Mouse (Mus musculus) embryonic facial prominence, embryonic 15.5 days (tissue): ENCODE measurements at regions not wholly inside any gene's neighbourhood (a gene's known extent, or its start where the extent isn't known, plus 50 kb on each side); places are given as distances from the start of the nearest gene placed in this dataset.

Experiments used
- ATAC-seq: fragments of 200-750 bp; cut with Nextera tagmentation; 2 replicates; pipeline ENCODE4 v1.8.0; 2017; ENCODE audit warnings: low read depth, moderate TSS enrichment; ENCODE audit not compliant: insufficient number of reproducible peaks, low FRiP score, low TSS enrichment
- H3K27ac ChIP-seq: fragments of 300-500 bp; sonication (generic); replicated peaks from 2 replicates; pipeline ENCODE4 v1.5.1; 2015; ENCODE audit warnings: mild to moderate bottlenecking, inconsistent platforms
- H3K27me3 ChIP-seq: fragments of 300-500 bp; sonication (generic); 2 replicates; pipeline ENCODE4 v1.6.1; 2015; ENCODE audit warnings: inconsistent platforms
- H3K36me3 ChIP-seq: fragments of 300-500 bp; sonication (generic); 2 replicates; pipeline ENCODE4 v1.6.1; 2015; ENCODE audit warnings: mild to moderate bottlenecking, inconsistent platforms
- H3K4me1 ChIP-seq: fragments of 300-500 bp; sonication (generic); 2 replicates; pipeline ENCODE4 v1.6.1; 2015; ENCODE audit warnings: inconsistent platforms
- H3K4me2 ChIP-seq: fragments of 300-500 bp; sonication (generic); replicated peaks from 2 replicates; pipeline ENCODE4 v1.6.1; 2015; ENCODE audit warnings: mild to moderate bottlenecking, inconsistent platforms
- H3K4me3 ChIP-seq: fragments of 300-500 bp; sonication (generic); replicated peaks from 2 replicates; pipeline ENCODE4 v1.5.1; 2015; ENCODE audit warnings: mild to moderate bottlenecking, inconsistent platforms
- H3K9ac ChIP-seq: fragments of 300-500 bp; sonication (generic); 2 replicates; pipeline ENCODE4 v1.6.1; 2015; ENCODE audit warnings: inconsistent platforms
- H3K9me3 ChIP-seq: fragments of 300-500 bp; sonication (generic); replicated peaks from 2 replicates; pipeline ENCODE4 v1.6.1; 2016; ENCODE audit warnings: inconsistent platforms
- WGBS: fragments of 180-500 bp; shearing (Covaris S2); methylation state at CpG from one replicate; pipeline ENCODE4 v1.1.7; 2015; 5-methylcytosine and 5-hydroxymethylcytosine counted together

- Histone ChIP-seq H3K27me3 (no peaks in the 10 kb centered on the region), H3K9me3 (no peaks in the 10 kb centered on the region), H3K4me3 (no peak overlapping the region), H3K36me3 (no peaks in the 10 kb centered on the region), H3K4me2 (no peak overlapping the region), H3K4me1 (peaks cover 11% of the 10 kb centered on the region), H3K9ac (no peak overlapping the region), H3K27ac (no peak overlapping the region)
- no peak for ATAC-seq
- WGBS = 55% methylated on average over 5 of the region's 5 CpGs
These were observed 89.8 kb upstream of the Gsc start for GRCm38 (mm10) chr12:104562961-104563360.

GRCm38 (mm10) chr12:104560934-104561565 lies 87.9 kb upstream of the Gsc start:
- no peak for ATAC-seq

GRCm38 (mm10) chr12:104557761-104558160 lies 84.6 kb upstream of the Gsc start:
- Histone ChIP-seq H3K9me3 (no peaks in the 10 kb centered on the region), H3K27me3 (no peaks in the 10 kb centered on the region), H3K4me2 (no peak overlapping the region), H3K4me1 (peaks cover 23% of the 10 kb centered on the region), H3K36me3 (no peaks in the 10 kb centered on the region), H3K27ac (no peak overlapping the region), H3K9ac (no peak overlapping the region), H3K4me3 (no peak overlapping the region)
- ATAC-seq = no peak
- WGBS = 53% methylated on average over 4 of the region's 4 CpGs

More at GRCm38 (mm10) chr12:104560934-104561565, 87.9 kb upstream of the Gsc start:
- no peak overlapping the region for H3K4me2 ChIP-seq
- H3K27ac ChIP-seq = no peak overlapping the region
- H3K9me3 ChIP-seq = no peaks in the 10 kb centered on the region
- no peaks in the 10 kb centered on the region for H3K36me3 ChIP-seq
- peaks cover 6% of the 10 kb centered on the region for H3K4me1 ChIP-seq
- H3K27me3 ChIP-seq = no peaks in the 10 kb centered on the region
- no peak overlapping the region for H3K9ac ChIP-seq
- no peak overlapping the region for H3K4me3 ChIP-seq
- WGBS = 42% methylated on average over 14 of the region's 14 CpGs

GRCm38 (mm10) chr12:104557307-104557706 lies 84.2 kb upstream of the Gsc start:
- no peak for ATAC-seq
- Histone ChIP-seq H3K27ac (no peak overlapping the region), H3K36me3 (no peaks in the 10 kb centered on the region), H3K9me3 (no peaks in the 10 kb centered on the region), H3K9ac (no peak overlapping the region), H3K27me3 (no peaks in the 10 kb centered on the region), H3K4me3 (no peak overlapping the region), H3K4me1 (peaks cover 23% of the 10 kb centered on the region), H3K4me2 (no peak overlapping the region)
- 47% methylated on average over 10 of the region's 10 CpGs for WGBS

GRCm38 (mm10) chr12:104548586-104548985 lies 75.5 kb upstream of the Gsc start:
- WGBS = 81% methylated on average over 2 of the region's 2 CpGs
- no peaks in the 10 kb centered on the region for H3K36me3 ChIP-seq
- no peak overlapping the region for H3K9ac ChIP-seq
- no peak overlapping the region for H3K4me2 ChIP-seq
- H3K27ac ChIP-seq = no peak overlapping the region
- no peak overlapping the region for H3K4me3 ChIP-seq
- no peaks in the 10 kb centered on the region for H3K27me3 ChIP-seq
- no peak for ATAC-seq
- H3K4me1 ChIP-seq = 0 out of 2 replicates have a peak, but pooled peaks cover 9% of the 10 kb centered on the region
- no peaks in the 10 kb centered on the region for H3K9me3 ChIP-seq

GRCm38 (mm10) chr12:104547561-104547960 lies 74.4 kb upstream of the Gsc start:
- 66% methylated on average over 3 of the region's 3 CpGs for WGBS
- Histone ChIP-seq H3K9ac (no peak overlapping the region), H3K4me2 (no peak overlapping the region), H3K27me3 (no peaks in the 10 kb centered on the region), H3K4me3 (no peak overlapping the region), H3K27ac (no peak overlapping the region), H3K36me3 (no peaks in the 10 kb centered on the region), H3K4me1 (0 out of 2 replicates have a peak, but pooled peaks cover 9% of the 10 kb centered on the region), H3K9me3 (no peaks in the 10 kb centered on the region)
- no peak for ATAC-seq

- no peak overlapping the region for H3K4me3 ChIP-seq
- H3K27me3 ChIP-seq = no peaks in the 10 kb centered on the region
- H3K9me3 ChIP-seq = no peaks in the 10 kb centered on the region
- H3K9ac ChIP-seq = no peak overlapping the region
- H3K36me3 ChIP-seq = no peaks in the 10 kb centered on the region
- H3K4me2 ChIP-seq = no peak overlapping the region
- 0 out of 2 replicates have a peak, but pooled peaks cover 9% of the 10 kb centered on the region for H3K4me1 ChIP-seq
- ATAC-seq = 0 out of 2 replicates have a peak, but pooled peaks have one; percentile 29
- no peak overlapping the region for H3K27ac ChIP-seq
- WGBS = 40% methylated on average over 20 of the region's 20 CpGs
These were observed 73.1 kb upstream of the Gsc start for GRCm38 (mm10) chr12:104545993-104546769.

- Histone ChIP-seq H3K4me2 (no peak overlapping the region), H3K27ac (no peak overlapping the region), H3K4me3 (no peak overlapping the region), H3K9ac (no peak overlapping the region), H3K36me3 (no peaks in the 10 kb centered on the region), H3K9me3 (no peaks in the 10 kb centered on the region), H3K27me3 (no peaks in the 10 kb centered on the region), H3K4me1 (no peaks in the 10 kb centered on the region)
- no peak for ATAC-seq
- WGBS = 89% methylated on average over 7 of the region's 7 CpGs
These were observed 66.8 kb upstream of the Gsc start for GRCm38 (mm10) chr12:104539911-104540310.

- H3K27ac ChIP-seq = no peak overlapping the region
- no peaks in the 10 kb centered on the region for H3K27me3 ChIP-seq
- no peaks in the 10 kb centered on the region for H3K9me3 ChIP-seq
- no peak overlapping the region for H3K9ac ChIP-seq
- no peaks in the 10 kb centered on the region for H3K36me3 ChIP-seq
- WGBS = 95% methylated on average over 2 of the region's 2 CpGs
- no peak for ATAC-seq
- no peaks in the 10 kb centered on the region for H3K4me1 ChIP-seq
- H3K4me2 ChIP-seq = no peak overlapping the region
- no peak overlapping the region for H3K4me3 ChIP-seq
These were observed 65.3 kb upstream of the Gsc start for GRCm38 (mm10) chr12:104538436-104538835.

GRCm38 (mm10) chr12:104531512-104532447 lies 58.6 kb upstream of the Gsc start:
- Histone ChIP-seq H3K27ac (no peak overlapping the region), H3K36me3 (no peaks in the 10 kb centered on the region), H3K27me3 (peaks cover 18% of the 10 kb centered on the region), H3K9me3 (no peaks in the 10 kb centered on the region), H3K4me3 (no peak overlapping the region), H3K9ac (no peak overlapping the region), H3K4me2 (no peak overlapping the region), H3K4me1 (peaks cover 8% of the 10 kb centered on the region; the same call in 1 of the 2 replicates)
- WGBS = 12% methylated on average over 29 of the region's 29 CpGs
- no peak for ATAC-seq

GRCm38 (mm10) chr12:104530586-104530985 lies 57.5 kb upstream of the Gsc start:
- Histone ChIP-seq H3K4me2 (no peak overlapping the region), H3K36me3 (no peaks in the 10 kb centered on the region), H3K27ac (no peak overlapping the region), H3K4me3 (no peak overlapping the region), H3K27me3 (peaks cover 18% of the 10 kb centered on the region), H3K9ac (no peak overlapping the region), H3K9me3 (0 out of 2 replicates have a peak, but pooled peaks cover 8% of the 10 kb centered on the region), H3K4me1 (peaks cover 8% of the 10 kb centered on the region; the same call in 1 of the 2 replicates)
- 55% methylated on average over 4 of the region's 4 CpGs for WGBS
- no peak for ATAC-seq
